Mouse (Mus musculus) left cerebral cortex, adult 8-10 months (tissue): ENCODE data around the gene Il1rapl1. TPM values are rescaled to one million over a fixed set of nuclear protein-coding genes. Genes with fewer than 3 reads are reported as not detected.

Experiments
- DNase-seq, 2 experiments: peaks; one replicate each; pipeline ENCODE4 v3.0.0; 2022; ENCODE audit warnings: low spot score in 2 of 2
- total RNA-seq, 4 experiments: library from RNA; stranded (reverse); gene quantifications; 2 replicates each; pipeline ENCODE4 v1.2.4; 2022

Il1rapl1 gene
- total RNA-seq, 4 experiments from 2014 or later = 28.1 to 35.9 (median 33.0) TPM

DNA sequence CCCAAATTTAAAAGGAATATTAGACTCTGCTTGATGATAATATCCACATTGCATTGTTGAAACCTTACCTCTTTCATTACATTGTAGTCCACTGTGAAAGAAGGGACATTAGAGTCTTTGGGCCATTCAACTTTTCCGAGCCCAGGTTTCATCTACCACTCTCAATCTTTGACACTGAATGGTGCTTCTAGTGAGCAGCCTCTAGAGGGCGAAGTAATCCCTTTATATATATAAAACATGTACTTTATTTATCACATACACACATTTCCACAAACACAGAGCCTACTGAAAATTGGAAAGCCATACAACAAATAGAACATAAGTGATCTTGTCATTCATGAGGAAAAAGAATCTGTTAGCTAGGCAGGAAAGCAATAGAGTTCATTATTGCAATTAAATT, 459.8 kb downstream of the Il1rapl1 start:
- DNase-seq = no peak

DNA sequence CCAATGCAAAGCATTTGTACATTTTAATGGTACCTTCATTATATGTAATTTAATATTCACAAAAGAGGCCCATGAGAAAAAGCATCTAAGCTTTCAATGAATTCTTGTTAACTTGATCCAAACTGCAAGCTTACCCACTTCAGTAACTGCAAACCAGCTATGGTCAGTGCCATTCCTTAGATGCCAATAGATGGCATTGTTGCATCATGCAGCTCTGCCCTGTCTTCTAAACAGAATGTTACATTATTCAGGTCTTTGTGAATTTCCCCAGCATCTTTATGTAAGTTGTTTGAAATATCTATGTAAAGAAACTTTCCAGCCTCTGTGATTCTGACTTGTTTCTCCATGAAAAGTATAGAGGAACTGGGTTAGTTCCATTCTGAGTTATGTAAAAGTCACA, 514.5 kb downstream of the Il1rapl1 start:
- no peak for DNase-seq

DNA sequence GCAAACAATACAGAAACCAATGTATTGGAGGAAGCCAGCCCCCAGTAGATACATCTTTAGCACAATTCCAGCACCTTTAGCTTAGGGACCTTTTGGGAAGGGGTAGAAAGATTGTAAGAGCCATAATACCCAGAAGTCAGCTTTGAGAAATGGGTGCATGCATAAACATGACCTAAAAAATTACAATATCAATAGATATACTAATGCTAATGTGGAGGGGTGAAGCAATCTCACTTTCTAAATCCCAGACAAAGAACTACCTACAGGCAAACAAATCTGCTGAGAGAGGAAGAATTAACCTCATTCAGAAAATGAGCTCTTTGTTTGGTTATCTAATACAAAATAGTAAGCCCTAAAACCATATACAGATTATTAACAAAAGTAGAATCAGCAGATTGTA, 607.4 kb downstream of the Il1rapl1 start:
- no peak for DNase-seq

DNA sequence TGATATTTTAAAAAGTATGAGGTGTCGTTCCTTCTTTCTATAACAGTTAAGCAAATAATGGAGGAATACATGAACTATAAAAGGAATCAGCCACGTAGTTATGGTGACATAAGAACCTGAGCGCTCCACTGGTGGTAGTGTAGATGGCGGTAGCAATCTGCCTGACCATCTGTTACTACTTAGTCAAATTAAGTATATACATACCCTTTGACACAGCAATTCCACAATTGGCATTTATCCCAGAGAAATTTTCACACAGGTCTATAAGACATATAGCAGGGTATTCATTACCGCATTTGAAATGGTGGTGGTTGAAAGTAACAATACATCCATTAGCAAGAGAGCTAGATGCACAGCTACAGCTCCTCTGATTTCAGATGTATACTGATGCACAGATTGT, 612.8 kb downstream of the Il1rapl1 start:
- DNase-seq = no peak

DNA sequence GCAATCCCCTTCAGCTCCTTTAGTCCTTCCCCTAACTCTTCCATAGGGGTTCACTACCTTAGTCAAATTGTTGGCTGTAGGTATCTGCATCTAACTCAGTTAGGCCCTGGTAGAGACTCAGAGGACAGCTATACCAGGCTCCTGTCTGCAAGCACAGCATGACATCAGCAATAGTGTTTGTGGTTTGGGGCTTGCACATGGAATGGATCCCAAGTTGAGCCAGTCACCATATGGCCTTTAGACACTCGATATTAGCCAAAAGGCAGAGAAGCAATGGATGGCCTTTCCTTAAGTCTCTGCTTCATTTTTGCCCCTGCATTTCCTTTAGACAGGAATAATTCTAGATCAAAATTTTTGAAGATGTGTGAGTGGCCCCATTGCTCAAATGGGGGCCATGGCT, 632.0 kb downstream of the Il1rapl1 start:
- DNase-seq = no peak

DNA sequence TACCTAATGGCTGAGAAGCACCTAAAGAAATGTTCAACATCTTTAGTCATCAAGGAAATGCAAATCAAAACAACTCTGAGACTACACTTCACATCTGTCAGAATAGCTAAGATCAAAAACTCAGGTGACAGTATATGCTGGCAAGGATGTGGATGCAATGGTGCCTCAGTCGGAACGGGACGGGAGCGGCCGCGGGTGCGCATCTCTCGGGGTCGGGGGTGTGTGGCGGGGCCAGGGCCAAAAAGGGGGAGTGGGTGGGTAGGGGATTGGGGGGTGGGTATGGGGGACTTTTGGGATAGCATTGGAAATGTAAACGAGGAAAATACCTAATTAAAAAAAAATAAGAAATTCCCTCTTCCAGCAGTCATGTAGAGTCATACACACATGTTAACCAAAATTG, 877.3 kb downstream of the Il1rapl1 start:
- DNase-seq = peak in 1 of 2 experiments; percentile 8

DNA sequence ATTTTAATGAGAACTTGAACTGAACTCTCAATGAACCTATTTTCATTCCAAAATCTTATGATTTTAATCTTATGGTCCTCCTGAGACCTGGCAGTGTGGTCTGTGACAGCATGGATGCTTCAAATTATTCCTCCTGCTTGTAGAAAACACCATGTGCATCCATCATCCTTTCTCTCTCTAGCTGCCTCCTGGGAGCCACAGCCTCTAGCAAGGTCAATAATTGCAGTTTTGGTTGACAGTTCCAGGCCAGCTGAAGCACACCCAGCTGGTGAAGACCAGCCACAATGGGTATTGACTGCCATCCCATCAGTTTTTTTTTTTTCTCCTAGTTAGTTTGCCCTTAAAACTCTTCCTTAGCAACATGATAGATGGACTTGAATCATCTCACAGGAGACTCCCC, 890.2 kb downstream of the Il1rapl1 start:
- no peak for DNase-seq

DNA sequence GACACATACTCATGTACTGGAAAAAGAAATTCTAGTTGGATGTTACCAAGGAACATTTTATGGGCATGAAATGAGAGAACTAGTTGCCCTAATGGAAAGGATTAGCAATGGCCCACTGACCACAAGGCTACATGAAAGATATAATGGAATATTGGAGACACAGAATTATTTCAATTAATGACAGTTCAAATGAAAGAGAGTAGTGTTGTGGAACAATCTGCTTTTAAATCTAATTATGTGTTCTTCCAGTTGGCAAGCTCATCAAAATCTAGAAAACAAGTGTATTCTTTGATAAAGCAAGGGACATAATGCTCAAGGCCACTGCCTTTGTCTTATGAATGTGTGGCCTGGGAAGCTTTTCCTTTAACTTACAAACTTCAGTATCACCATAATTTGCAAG, 1113.1 kb downstream of the Il1rapl1 start:
- no peak for DNase-seq

DNA sequence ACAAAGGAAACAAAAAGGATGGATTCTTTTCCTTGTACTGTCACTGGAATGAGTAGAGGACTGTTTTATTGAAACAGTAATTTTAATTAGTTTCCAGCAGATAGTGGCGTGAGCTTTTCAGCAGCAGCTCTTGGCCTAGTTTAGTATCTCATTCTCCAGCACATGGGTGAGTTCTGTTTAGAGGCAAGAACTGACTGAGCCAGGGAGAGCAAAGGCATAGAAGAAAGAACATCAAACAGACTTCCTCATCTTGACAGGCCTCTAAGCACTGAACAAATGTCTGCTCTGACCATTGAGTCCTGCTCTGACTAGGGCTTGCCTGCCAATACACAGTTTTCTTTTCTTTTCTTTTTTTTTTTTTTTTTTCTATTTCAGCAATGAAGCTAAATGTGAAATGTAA, 1160.3 kb downstream of the Il1rapl1 start:
- DNase-seq = no peak

DNA sequence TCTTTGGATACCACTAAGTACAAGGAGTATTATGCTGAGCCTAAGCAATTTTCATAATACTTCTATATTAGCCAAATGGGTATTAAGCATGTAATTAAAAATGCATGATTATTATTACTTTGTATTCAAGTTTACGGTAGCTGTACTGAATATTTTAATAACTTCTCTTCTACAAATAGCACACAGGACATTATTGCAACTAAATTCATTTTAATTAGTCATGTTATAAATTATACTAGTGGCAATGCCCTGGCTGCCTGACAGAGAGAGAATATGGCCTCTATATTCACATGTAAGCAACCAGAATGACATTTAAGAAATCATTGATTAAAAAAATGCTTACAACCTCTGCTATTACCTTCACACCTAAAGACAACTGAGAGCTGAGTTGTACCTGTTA, 1160.8 kb downstream of the Il1rapl1 start:
- no peak for DNase-seq

DNA sequence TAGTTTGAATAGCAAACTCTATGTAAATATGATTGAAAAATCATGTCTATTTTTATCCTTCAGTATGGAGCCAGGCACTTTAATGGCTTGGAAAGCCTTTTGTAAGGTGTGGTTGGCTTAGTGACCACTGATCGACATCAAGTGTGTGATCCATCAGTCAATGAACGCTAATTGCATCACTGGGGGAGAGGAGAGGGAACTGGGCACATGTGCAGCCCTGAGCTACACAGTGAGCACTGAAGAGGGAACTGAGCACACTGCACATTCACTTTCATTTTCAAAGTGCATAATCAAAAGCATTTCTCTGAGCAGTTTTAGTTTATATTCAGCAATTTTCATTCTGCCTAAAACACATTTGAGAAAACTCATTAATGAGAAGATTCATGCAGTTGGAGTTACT, 1164.5 kb downstream of the Il1rapl1 start:
- no peak for DNase-seq

DNA sequence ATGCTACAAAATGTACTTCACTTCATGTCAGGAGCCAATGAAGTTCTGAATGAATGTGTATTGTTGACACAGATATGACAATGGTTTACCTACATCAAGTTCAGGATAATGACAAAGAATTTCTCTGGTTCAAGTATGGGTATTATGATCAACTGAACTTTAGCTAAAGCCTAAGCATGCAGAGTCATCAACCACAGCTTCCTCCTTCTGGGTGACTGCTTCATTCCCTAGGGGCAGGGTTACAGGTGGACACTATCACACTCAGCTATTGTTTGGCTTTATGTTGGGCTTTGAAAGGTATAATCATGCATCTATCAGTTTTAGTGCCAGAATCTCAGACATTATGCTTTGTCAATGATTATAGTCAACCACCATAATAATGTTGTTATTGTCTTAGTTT, 1166.3 kb downstream of the Il1rapl1 start:
- DNase-seq = no peak

DNA sequence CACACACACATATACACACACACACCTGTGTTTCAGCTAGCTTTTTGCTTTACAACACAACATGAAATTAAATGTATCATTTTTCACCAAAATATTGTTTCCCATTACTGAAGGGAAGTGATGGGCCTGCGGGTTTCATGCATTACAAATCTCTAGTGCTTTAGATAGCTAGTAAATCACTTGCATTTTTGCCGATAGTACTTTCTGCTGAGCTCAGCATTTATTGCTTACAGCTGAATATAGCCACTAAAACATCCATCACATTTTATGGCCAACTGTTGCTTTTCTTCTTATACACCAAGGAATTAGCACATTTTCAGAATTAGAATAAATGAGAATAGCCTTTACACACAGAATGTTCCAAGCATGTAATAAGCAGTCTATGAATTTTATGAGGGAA, 1260.6 kb downstream of the Il1rapl1 start:
- no peak for DNase-seq

DNA sequence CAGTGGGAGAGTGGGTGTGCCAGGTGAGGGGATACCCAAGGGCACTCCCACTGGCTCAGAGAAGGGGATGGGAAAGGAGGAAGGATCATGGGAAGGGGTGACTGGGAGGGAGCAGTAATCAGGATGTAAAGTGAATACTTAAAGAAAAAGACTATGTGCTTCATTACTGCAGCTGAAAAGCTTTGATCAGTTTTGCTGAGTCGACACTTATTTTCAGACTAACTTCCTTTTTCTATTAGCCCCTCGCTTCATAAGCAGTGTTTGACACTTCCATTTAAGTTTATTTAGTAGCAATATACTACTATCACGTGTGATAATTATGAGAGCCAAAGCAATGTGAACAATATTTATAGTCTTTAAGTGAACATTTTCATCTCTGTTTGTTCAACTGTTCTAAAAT, 1307.2 kb downstream of the Il1rapl1 start:
- no peak for DNase-seq

DNA sequence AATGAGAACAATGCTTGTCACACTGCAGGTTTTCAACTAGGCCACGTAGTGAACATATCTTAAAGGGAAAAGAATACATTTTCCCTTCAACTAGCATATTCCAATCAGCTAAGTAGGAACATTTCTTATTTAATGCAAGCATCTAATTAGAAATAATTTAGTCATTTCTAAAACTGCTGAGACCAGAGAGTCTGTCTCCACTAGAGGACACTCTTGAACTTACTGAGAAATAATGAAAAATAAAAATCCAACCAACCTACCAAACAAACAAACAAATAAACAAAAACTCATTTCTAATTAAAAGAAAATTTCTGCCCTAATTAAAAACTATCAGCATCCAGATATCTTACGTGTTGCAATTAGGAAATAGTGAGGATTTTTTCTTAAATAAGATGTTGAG, 1312.7 kb downstream of the Il1rapl1 start:
- no peak for DNase-seq

DNA sequence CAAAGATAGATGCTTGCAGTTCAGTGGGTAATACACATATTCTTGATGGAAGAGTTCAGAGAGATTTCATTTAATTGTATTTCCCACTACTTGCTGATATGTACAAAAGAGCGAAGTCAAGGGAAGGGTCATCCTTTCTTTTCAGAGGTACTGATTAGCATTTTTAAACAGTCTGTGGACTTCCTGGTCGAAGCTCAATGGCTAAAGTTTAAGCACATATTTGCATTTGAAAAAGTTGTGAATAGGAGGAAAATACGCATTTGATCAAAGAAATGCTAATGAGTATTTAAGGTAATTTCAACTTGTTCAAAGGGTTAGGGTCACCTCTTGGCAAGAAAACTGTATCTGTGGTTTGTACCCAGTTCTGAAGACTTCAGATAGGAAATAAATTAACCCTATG, 1386.6 kb downstream of the Il1rapl1 start:
- no peak for DNase-seq
